Mouse (Mus musculus) bone marrow, adult 2 months (tissue): ENCODE data around the gene Defb11.

Source experiments
- CTCF ChIP-seq: fragments of 200-500 bp; IDR thresholded peaks from 2 replicates; pipeline ENCODE4 v1.5.1; 2011; ENCODE audit warnings: low read length, control low read depth; ENCODE audit not compliant: control insufficient read depth, insufficient read depth
- POLR2A ChIP-seq: fragments of 200-500 bp; IDR thresholded peaks from 2 replicates; pipeline ENCODE4 v1.6.1; 2011; ENCODE audit warnings: low read depth, mild to moderate bottlenecking, control low read depth, low read length, borderline replicate concordance; ENCODE audit not compliant: control insufficient read depth

- no peak for TF ChIP-seq CTCF
- TF ChIP-seq POLR2A = no peak
These were observed 6.3 kb upstream of the Defb11 start for GRCm38 (mm10) chr8:21912554-21912953.
